Mouse (Mus musculus): ENCODE results near the gene Dph5.
"Not testable (repeated sequence)": the region's sequence is repeated elsewhere in the genome, so short reads cannot be mapped to it uniquely, and the experiment has no call there.

The Dph5 gene

GRCm38 (mm10) chr3:115887427-115888309 lies at the start of gene Dph5:
Dph5 (plus strand) TSS chr3:115887837.
- in situ Hi-C loops (cut with MboI, MseI) = loop anchor here (5.0 kb wide), 2 partner anchors 85 to 175 kb away; no protein-coding TSS in a partner anchor

GRCm38 (mm10) chr3:115844566-115844965 lies 43.1 kb upstream of the Dph5 start:
- in situ Hi-C loops (cut with MboI, MseI) = no loop called here

GRCm38 (mm10) chr3:115845032-115845618 lies 42.5 kb upstream of the Dph5 start:
- in situ Hi-C loops (cut with MboI, MseI) = no loop called here

DNA sequence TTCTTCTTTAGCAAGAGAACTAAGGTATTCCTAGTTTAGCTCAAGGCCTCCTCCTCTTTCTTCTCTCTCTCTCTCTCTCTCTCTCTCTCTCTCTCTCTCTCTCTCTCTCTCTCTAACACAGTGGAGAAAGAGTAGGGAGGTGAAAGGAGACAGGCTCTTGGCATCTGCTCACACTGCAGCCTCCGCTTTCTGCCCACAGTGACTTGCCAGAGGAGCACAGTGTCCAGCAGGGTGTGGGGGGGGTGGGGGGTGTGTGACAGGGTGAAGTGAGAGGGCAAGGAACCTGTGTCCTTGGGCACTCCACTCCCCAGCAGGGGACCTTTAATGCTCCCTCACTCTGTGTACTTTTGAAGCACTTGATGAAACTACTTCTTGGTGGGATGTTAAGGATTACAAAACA lies 41.9 kb upstream of the Dph5 start:
- in situ Hi-C loops (cut with MboI, MseI) = no loop called here

- in situ Hi-C loops (cut with MboI, MseI) = no loop called here
These were observed 41.5 kb upstream of the Dph5 start for GRCm38 (mm10) chr3:115846153-115846552.

GRCm38 (mm10) chr3:115848686-115849480 lies 38.8 kb upstream of the Dph5 start:
- in situ Hi-C loops (cut with MboI, MseI) = no loop called here

GRCm38 (mm10) chr3:115850946-115851345 lies 36.7 kb upstream of the Dph5 start:
- in situ Hi-C loops (cut with MboI, MseI) = no loop called here

DNA sequence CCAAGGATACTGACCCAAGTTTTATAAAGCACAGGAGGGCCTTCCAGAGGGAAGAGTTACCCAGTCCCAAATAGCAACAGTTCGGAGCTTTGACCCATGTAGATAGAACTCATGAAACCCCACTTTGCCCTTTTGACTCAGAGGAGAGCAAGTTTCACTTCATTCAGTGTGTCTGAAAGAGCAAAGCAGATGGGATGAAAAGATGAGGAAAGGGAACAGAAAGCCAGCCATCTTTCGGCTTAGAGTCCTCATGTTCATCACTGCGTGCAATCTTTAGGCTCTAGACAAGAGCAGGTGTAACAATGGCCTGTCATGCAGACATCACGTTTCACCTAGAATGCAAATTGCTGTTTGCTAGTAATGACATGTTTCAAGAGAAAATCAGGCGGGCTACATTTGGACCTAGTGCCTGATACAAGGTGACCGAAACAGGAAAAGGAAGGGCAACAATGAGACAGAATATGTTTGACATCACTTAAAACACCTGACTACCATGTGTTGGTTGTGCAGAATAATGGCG lies 32.9 kb upstream of the Dph5 start:
- in situ Hi-C loops (cut with MboI, MseI) = no loop called here

DNA sequence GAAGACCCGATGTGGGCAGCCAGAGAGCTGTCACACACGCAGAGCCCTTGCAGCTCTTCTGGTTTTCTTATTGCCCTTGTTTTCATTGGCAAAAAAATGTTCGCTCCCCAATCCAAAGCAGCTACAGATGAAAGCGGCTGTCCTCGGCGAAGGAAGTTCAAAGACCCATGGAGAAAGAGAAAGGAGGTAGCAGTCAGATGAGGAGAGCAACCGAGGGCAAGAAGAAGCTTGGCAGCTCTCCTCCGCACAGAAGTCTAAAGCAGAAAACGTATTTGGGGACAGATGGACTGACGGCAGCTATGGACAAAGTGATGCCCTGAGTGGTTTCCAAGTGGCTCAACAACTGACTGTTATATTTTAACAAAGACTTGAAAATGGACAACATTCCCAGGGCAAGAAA lies 32.1 kb upstream of the Dph5 start:
- in situ Hi-C loops (cut with MboI, MseI) = no loop called here

DNA sequence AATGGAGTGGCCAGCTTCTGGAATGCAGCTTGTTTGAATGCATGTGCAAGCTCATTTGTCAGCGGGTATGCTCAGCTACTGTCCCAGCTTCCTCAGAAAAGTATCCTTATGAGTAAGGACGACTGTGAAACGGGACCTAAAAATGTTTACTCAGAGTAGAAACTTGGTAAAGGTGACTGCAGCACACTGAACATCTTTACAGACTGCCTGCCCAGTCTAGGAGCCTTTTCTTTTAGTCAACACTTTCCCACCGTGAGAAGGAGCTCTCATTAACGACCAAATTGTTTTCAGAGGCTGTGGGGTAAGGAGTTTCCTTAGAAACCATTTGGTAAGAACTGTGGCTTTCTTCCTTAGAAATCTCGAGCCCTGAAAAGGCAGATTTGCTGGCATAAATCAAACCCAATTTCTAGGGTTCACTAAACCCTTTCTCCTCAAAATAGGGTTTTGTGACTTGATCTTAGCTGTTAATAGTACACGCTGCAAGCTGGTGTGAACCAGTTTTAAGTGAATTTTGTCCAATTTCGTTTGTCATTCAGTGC lies 31.1 kb upstream of the Dph5 start:
- in situ Hi-C loops (cut with MboI, MseI) = no loop called here

DNA sequence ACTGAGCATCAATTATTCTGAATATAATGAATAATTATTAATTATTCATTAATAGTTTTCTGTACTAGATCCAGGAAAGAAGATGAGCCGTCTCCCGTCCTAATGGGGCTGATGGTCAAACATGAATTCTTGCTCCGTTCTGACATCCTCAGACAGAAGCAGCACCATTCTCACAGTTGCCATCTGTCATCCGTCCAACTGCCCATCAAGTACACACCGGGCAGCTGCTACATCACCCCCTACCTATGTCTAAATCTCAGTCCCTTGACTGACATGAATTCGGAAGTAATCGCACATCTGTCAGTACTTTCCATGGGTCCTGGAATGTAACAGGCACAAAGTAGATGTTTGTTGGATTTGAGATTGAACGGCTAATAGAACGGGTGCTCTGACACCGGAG lies 30.2 kb upstream of the Dph5 start:
- in situ Hi-C loops (cut with MboI, MseI) = no loop called here

DNA sequence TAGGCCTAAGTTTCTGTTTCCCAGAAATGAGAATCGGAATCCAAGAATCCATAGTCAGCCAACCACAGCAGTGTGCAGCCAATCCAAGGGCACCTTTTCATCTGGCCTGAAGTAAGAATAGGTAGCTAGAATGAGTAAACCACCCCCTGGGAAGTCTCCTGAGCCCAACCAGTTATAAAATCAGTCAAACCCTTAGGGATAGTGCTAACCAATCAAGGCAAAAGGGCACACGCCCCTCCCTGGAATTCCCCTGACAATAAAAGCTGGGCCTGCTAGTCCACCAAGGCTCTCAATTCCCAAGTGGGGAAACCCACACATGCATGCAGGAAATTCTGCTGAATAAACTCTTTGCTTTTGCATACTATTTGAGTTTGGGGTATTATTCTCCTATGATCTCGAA lies 28.8 kb upstream of the Dph5 start:
- in situ Hi-C loops (cut with MboI, MseI) = no loop called here

- in situ Hi-C loops (cut with MboI, MseI) = not testable (repeated sequence)
These were observed 26.9 kb upstream of the Dph5 start for GRCm38 (mm10) chr3:115860780-115861179.

DNA sequence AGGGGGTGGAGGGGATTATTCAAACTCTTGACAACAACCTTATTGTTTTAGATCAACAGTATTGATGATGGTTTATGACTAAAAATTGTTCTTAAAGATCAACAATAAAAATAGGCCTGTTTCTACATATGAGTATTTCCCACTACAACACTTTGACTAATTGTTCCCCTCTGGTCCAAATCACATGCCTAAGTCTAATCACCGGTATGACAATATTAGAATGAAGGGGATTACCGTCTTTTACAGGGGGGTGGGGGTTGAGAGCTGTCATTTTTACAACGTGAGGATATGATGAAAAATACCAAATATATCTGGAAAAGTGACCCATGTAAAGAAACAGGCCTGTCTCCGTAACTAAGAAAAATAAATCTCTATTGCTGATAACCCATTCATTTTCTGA lies 24.1 kb upstream of the Dph5 start:
- in situ Hi-C loops (cut with MboI, MseI) = no loop called here

DNA sequence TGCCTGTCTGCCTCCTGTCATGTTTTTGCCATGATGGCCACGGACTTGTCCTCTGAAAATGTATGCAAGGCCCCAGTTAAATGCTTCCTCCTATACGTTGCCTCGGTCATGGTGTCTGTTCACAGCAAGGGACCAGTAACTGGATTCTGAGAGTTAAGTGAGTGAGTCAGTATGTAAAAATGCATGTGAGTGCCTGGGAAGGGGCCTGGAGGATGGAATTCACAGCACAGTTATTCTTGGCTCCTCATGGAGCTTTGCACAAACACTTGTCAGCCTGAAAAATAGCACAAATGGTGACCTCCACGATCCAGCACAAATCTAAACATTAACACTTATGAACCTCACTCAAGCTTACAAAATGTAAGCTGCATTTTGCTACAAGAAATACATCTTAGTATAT lies 20.5 kb upstream of the Dph5 start:
- in situ Hi-C loops (cut with MboI, MseI) = no loop called here

GRCm38 (mm10) chr3:115867901-115868300 lies 19.7 kb upstream of the Dph5 start:
- in situ Hi-C loops (cut with MboI, MseI) = no loop called here

GRCm38 (mm10) chr3:115869360-115869759 lies 18.3 kb upstream of the Dph5 start:
- in situ Hi-C loops (cut with MboI, MseI) = no loop called here

GRCm38 (mm10) chr3:115875551-115875950 lies 12.1 kb upstream of the Dph5 start:
- in situ Hi-C loops (cut with MboI, MseI) = no loop called here

- in situ Hi-C loops (cut with MboI, MseI) = no loop called here
These were observed 10.5 kb upstream of the Dph5 start for GRCm38 (mm10) chr3:115877133-115877532.

GRCm38 (mm10) chr3:115884086-115884485 lies 3.6 kb upstream of the Dph5 start:
- in situ Hi-C loops (cut with MboI, MseI) = no loop called here

DNA sequence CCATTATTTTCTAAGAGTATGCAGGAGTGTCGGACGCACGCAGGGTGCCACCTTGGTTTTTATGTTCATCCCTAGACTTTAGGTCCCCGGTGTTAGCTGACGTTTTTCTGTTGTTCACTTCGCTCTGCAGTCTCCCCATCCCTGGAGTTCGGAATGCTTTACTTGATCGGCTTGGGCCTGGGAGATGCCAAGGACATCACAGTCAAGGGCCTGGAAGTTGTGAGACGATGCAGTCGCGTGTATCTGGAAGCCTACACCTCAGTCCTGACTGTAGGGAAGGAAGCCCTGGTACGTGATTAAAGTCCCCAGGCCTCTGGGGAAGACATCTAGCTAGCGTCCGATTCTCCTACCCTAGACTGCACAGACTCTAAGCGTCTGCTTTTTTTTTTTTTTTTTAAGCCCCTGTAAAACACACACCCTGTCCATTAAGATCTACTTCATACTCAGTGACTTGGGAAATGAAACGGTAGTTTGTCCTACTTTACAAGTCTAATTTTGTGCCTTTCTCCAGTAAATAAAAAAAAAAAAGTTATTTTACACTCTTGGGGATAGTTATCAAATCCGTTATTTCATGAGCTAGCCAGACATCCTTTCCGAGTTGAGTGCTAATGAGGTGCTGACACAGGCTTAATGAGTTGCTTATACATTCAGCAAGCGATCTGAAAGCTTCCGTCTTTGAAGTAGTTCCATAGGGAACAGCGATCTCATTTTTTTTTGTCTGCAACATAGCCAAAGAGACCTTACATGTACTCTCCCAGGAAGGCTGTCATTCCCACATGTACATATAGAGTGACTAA lies 871 bp downstream of the Dph5 start:
- in situ Hi-C loops (cut with MboI, MseI) = loop anchor here (5.0 kb wide), 2 partner anchors 86 to 176 kb away; no protein-coding TSS in a partner anchor

All from regulatory T cell (primary cell).